Mouse (Mus musculus): ENCODE measurements around the gene Fhdc1.

Gene Fhdc1

GRCm38 (mm10) chr3:84432797-84433445, 47.3 kb downstream of the Fhdc1 start:
- no peak for DNase-seq (ENCODE audit: low read depth)

GRCm38 (mm10) chr3:84431257-84431656, 49.0 kb downstream of the Fhdc1 start:
- no peak for DNase-seq (ENCODE audit: low read depth)

- DNase-seq (ENCODE audit: low read depth) = no peak
Measured at GRCm38 (mm10) chr3:84430152-84430551, 50.1 kb downstream of the Fhdc1 start.

DNA sequence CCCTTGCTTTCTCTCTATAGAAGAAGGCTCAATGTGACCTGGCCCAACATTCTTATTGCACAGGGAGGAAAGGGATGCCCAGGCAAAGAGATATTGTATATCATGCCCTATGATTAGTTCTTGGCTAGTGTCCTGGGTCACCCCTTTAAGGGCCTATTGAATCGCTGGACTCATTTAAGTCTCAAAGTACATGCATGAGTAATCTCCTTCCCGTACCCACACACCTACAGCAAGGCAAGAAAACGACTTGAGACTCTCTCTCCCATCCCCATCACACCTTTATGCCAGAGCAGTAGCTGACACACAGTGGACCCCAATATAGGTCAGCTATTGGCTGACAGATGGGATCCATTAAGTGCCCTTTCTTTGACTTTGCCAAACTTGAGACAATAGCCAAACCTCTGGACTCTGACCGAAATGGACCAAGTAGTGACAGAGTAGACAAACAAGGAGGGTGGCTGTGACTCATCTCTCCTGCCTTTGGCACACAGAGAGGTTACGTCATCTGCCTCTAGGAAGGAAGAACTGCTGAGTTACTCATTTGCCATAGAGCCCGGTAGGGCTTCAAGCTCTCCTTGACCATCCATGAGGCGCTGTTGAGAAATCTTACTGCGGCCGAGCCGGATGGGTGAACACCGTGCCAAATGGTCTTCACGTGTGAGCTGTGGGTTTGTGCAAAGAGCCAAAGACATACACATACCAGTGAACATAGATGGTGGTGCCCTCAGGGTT, 51.1 kb downstream of the Fhdc1 start:
- peak; percentile 17 for DNase-seq (ENCODE audit: low read depth)

- DNase-seq (ENCODE audit: low read depth) = no peak
Measured at GRCm38 (mm10) chr3:84427779-84428178, 52.5 kb downstream of the Fhdc1 start.

- DNase-seq (ENCODE audit: low read depth) = no peak
Measured at GRCm38 (mm10) chr3:84422340-84422739, 57.9 kb downstream of the Fhdc1 start.

- DNase-seq (ENCODE audit: low read depth) = no peak
Measured at GRCm38 (mm10) chr3:84413868-84414267, 66.4 kb downstream of the Fhdc1 start.

- DNase-seq (ENCODE audit: low read depth) = no peak
Measured at GRCm38 (mm10) chr3:84412920-84413319, 67.3 kb downstream of the Fhdc1 start.

GRCm38 (mm10) chr3:84409474-84409862, 70.8 kb downstream of the Fhdc1 start:
- no peak for DNase-seq (ENCODE audit: low read depth)

DNA sequence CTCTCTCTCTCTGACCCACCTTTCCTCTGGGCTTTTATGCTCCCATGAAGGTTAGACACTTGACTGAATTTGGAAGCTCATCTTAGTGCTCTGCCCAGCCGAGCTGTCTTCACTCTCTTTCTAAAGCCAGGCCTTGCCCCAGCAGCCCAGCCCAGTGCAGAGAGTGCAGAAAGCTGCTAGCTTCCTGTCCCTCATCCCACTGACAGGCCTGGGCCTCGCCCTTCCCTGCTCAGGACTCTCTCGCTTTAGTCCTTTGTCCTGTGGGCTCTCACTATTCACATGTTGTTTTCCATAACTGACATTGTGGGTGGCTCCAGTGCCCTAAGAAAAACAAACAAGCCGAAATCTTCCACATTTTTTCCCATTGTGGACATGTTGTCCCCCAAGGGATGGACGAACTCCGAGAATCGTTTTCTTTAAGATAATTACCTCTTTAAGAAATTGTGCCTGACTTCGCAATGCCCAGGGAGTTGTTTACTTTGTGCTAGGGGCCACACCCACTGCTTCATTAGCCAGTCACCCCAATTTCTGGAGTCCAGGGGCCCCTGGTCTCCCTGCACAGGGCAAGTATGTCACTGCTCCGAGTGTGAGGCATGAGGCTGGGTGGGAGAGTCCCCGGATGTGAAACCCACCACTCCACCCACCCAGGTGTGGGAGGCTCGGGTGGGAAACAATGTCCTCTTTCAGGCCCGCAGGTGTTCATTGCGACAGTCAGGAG, 71.3 kb downstream of the Fhdc1 start:
- no peak for DNase-seq (ENCODE audit: low read depth)

DNA sequence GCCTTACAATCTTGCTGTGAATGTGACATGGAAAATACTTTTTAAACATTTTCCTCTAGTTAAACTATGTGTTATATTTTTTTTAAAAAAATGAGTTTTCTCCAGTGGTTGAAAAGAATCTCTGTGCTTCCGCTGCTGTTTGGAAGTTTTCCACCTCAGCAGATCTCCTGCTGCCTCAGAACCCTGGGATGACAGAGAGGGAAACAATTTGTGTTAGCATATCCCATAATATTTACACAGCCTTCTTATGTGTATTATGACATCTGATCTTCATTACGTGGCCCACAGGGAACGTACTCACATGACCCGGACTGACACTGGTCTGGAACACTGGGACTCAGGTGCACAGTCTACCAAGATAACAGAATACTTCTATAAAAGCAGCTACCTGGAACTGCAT, 74.7 kb downstream of the Fhdc1 start:
- DNase-seq (ENCODE audit: low read depth) = no peak

DNA sequence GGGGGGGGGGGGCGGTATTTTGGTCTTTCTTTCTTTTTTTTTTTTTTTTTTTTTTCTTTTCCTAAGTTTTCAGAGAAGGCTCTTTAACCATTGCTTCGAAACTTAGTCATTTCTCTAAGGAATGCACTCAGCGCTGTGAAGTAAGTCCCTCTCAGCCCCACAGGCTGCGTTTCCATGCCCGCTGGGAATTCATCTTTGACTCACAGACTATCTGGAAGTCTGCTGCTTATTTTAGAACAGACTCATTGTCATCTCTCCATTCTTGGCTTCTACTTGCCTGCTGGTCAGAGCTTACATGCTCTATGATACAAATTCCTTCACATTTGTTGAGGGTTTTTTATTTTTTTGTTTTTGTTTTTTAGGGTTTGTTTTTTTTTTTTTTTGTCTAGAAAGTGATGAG, 76.8 kb downstream of the Fhdc1 start:
- no peak for DNase-seq (ENCODE audit: low read depth)

DNA sequence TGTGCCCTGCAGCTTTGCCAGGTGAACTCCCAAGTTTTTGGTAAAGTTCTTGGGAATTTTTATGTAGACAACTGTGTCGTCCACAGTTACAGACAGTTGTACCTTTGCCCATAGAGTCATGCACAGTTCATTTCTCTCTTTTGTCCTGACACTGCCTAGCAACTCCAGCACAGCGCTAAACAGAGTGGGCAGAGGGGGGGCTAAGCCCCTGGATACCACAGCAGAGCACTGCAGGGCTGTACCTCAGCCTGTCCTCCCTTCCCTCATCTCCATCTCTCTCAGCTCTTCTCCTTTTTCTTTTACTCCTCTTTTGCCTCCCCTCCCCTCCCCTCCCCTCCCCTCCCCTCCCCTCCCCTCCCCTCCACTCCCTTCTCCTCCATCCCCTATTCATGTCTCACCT, 77.5 kb downstream of the Fhdc1 start:
- no peak for DNase-seq (ENCODE audit: low read depth)

DNA sequence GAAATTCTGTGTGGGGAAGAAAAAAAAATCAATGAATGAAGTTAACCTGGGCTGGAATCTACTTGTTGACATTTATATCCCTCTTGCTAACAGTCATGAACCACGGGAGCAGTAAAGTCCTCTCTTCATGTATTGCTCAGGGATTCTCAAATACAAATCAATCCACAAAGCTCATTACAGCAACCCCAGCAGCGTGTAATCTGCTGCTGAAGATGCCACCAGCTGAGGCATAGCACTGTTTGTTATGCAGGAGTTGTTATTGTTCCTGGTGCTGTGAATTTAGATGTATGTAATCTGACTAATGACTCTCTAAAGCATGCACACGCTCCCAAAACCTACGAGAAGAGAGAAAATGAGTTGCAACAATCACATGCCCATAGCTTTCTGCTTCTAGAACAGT, 82.3 kb downstream of the Fhdc1 start:
- no peak for DNase-seq (ENCODE audit: low read depth)

DNA sequence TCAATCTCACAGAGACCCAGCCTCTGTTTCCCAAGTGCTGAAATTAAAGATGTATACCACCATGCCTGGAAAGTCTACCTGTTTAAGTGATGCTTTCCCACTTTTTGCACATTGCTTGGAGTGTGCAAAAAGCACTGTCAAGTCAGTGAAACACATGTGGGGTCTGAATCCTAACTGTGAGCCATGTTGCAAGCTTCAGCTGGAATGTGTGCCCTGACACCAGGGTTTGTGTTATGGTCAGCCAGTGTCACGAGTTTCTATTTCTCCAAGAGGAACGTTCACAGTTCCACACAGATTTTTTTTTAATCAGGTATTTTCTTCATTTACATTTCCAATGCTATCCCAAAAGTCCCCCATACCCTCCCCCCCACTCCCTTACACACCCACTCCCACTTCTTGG, 84.0 kb downstream of the Fhdc1 start:
- no peak for DNase-seq (ENCODE audit: low read depth)

DNA sequence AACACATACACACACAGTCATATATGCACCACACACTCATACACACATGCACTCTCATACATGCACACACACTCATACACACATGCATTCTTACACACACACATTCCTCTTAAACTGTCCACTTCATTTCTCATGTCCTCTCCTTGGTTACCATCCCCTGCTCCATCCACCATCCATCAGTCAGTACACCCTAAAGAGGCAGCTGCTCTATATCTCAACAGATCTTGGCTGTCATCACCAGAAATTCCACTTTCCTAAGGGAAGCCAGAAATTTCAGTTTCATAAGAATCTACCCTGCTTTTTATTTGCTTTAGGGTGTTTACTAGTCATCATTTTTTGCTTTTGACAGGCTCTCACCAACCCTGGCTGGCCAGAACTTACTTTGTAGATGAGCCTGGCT, 84.4 kb downstream of the Fhdc1 start:
- no peak for DNase-seq (ENCODE audit: low read depth)

GRCm38 (mm10) chr3:84394841-84395447, 85.3 kb downstream of the Fhdc1 start:
- no peak for DNase-seq (ENCODE audit: low read depth)

All from c-Kit-positive CD71-negative TER-119-negative erythroid progenitor cells, embryonic 14.5 days (primary cell).